Mouse (Mus musculus): ENCODE measurements around the gene Mad1l1.

Gene Mad1l1

DNA sequence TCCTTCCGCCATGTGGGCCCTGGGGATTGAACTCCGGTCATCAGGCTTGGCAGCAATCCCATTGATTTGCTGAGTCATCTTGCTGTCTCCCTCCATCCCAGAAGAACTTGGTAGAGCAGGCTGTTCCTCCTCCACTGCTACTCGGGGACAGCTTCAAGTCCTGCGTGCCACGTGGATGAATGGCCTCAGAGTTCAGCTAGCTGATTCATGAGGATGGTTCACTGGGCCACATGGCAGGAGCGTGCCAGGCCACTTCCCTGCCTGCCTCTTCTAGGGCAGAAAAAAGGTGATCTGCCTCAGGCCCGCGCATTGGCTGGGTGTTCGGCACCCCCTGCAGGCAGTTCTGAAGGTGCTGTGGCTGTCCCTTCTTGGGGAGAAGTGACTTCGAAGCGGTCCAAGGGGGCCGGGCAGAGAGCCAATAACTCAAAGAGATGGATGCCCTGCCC, 351.1 kb downstream of the Mad1l1 start:
- CTCF ChIA-PET: interaction anchor here in 3 of 4 experiments (0.6 to 3.6 kb wide), 5 partner anchors 11 to 170 kb away, joined by 3 to 13 read pairs (median 4); no protein-coding TSS in a partner anchor

DNA sequence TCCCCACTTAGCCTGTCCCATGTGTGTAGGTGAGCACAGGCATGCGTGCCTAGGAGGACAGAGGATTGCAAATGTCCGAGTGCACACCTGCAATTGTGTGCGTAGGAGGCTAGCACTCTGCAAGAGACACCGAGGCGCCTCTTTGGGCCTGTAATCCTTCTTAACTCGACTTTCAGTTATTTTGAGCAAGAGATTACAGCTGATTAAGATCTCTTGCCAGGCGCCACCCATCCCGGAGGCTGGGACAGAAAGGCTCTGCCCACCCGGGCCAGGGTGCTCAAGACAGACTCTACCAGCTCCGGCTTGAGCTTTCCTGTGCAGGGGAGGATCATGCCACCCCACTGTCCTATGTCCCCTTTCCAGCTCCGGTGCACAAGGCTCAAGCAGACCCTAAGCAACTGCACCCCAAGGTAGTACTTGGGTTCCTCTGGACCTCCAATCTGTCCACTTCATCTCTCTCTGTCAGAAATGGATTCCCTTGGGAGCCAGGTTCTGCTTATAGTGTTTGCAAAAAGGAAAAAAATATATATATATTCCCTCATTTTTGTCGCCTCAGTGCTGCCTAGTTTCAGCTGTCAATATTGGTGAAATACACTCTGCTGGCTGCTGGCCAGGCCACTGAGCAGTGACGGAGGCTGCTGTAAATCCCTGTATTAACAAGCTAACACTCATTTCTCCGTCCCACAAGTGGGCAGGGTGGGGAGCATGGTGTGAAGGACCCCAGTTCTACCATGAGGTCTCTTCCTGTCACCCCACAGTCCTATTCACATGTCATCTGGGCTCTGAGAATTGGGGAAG, 352.0 kb downstream of the Mad1l1 start:
- ChIA-PET POLR2A (interaction anchor here in 1 of 4 experiments (1.1 kb wide), 1 partner anchor 84 kb away, joined by 3 read pairs; no protein-coding TSS in a partner anchor), CTCF (interaction anchor here in 2 of 4 experiments (0.6 to 1.9 kb wide), 3 partner anchors 11 to 115 kb away, joined by 3 to 5 read pairs (median 4); no protein-coding TSS in a partner anchor)

More for the DNA sequence above, 351.1 kb downstream of the Mad1l1 start:
- POLR2A ChIA-PET: interaction anchor here in 2 of 4 experiments (0.5 to 1.5 kb wide), 4 partner anchors 24 to 610 kb away, joined by 3 read pairs; no protein-coding TSS in a partner anchor

GRCm38 (mm10) chr5:139965596-139965995, 355.8 kb downstream of the Mad1l1 start:
- ChIA-PET POLR2A (interaction anchor here in 2 of 4 experiments (0.9 to 1.2 kb wide), 3 partner anchors 15 to 453 kb away, joined by 4 read pairs; partner anchors contain the start of gene Eif3b (in 1 of the 2)), CTCF (interaction anchor here in 3 of 4 experiments (0.5 to 2.0 kb wide), 4 partner anchors 9 to 69 kb away, joined by 3 to 7 read pairs (median 3); no protein-coding TSS in a partner anchor)

DNA sequence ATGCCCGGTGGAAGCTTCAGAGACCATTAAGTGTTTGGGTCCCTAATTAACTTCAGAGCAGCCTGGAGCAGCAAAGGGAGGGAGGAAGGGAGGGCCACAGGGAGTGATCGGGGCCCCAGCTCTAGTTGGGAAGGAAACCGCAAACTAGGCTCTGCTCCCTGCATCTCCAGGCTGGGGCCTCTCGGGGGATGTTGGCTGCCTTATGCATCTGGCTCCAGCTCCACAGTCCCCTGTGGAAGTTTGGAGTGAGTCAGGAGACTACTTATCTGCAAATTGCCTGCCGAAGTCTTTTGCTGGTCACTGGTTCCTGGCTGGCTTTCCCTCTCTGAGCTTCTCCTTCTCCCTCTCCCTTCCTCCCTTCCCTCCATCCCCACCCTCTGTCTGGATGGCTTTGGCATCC, 357.0 kb downstream of the Mad1l1 start:
- ChIA-PET POLR2A (interaction anchor here in 3 of 4 experiments (0.6 to 1.4 kb wide), 4 partner anchors 37 to 790 kb away, joined by 3 to 10 read pairs (median 4); partner anchors contain the start of gene Eif3b (in 1 of the 3)), CTCF (interaction anchor here in 2 of 4 experiments (0.7 to 2.0 kb wide), 3 partner anchors 17 to 147 kb away, joined by 3 to 7 read pairs (median 3); no protein-coding TSS in a partner anchor)

- CTCF ChIA-PET: no interaction called here
Measured at GRCm38 (mm10) chr5:139959741-139960140, 361.6 kb downstream of the Mad1l1 start.

More at GRCm38 (mm10) chr5:139959741-139960140, 361.6 kb downstream of the Mad1l1 start:
- POLR2A ChIA-PET: no interaction called here
